Mouse (Mus musculus): ENCODE measurements around the gene Mlec. TPM values are rescaled to one million over a fixed set of nuclear protein-coding genes. Genes with fewer than 3 reads are reported as not detected.
"Not testable (repeated sequence)": the region's sequence is repeated elsewhere in the genome, so short reads cannot be mapped to it uniquely, and the experiment has no call there.

Mlec gene
- total and polyA plus RNA-seq, 3 experiments, result 156 to 167 TPM; not detected in 1

GRCm38 (mm10) chr5:115148872-115149271 lies 9.1 kb downstream of the Mlec start:
- H3K27ac ChIP-seq (ENCODE audit: control insufficient read depth, low read depth, low read length); H3K4me1 ChIP-seq (ENCODE audit: control insufficient read depth in 1 of 2, insufficient read depth in 2 of 2, low read length in 2 of 2); H3K9ac ChIP-seq (ENCODE audit: control insufficient read depth, low read depth, low read length, poor library complexity, severe bottlenecking); H3K4me3 ChIP-seq (ENCODE audit: control insufficient read depth in 1 of 2, insufficient read depth in 1 of 2, low read depth in 2 of 2, low read length in 2 of 2); H3K9me3 ChIP-seq (replicated peaks; ENCODE audit: insufficient read depth, low read length); H3K27me3 ChIP-seq (ENCODE audit: control insufficient read depth in 1 of 2, insufficient read depth in 2 of 2, low read length in 2 of 2); DNase-seq (ENCODE audit: low read depth, low spot score): not testable (repeated sequence)
- Histone ChIP-seq H3K36me3 (ENCODE audit: control insufficient read depth in 1 of 2, insufficient read depth in 2 of 2, low read length in 2 of 2) (peaks cover 7 to 26% of the 10 kb centered on the region in 2 experiments), H3K79me2 (ENCODE audit: control insufficient read depth, insufficient read depth, low read length, poor library complexity) (peaks cover 21% of the 10 kb centered on the region)
- TF ChIP-seq ZNF384 (IDR thresholded peaks at IDR 0.05; ENCODE audit: low read depth, low read length), result peak; percentile 78
- TF ChIP-seq POLR2A (IDR thresholded peaks at IDR 0.05; ENCODE audit: control insufficient read depth in 1 of 2, insufficient read depth in 1 of 2, low read depth in 1 of 2, low read length in 2 of 2, poor library complexity in 1 of 2), result 0 out of 4 replicates have a peak, but pooled peaks of 1 of the 2 experiments have one; percentile 9

- H3K79me2 ChIP-seq (ENCODE audit: control insufficient read depth, insufficient read depth, low read length, poor library complexity), result peaks cover 16% of the 10 kb centered on the region
- DNase-seq (ENCODE audit: low read depth, low spot score), result no peak
- no peaks in the 10 kb centered on the region for H3K9me3 ChIP-seq (replicated peaks; ENCODE audit: insufficient read depth, low read length)
- no peaks in the 10 kb centered on the region for H3K27me3 ChIP-seq (ENCODE audit: control insufficient read depth in 1 of 2, insufficient read depth in 2 of 2, low read length in 2 of 2)
- peaks cover 7 to 26% of the 10 kb centered on the region in 2 experiments for H3K36me3 ChIP-seq (ENCODE audit: control insufficient read depth in 1 of 2, insufficient read depth in 2 of 2, low read length in 2 of 2)
- H3K4me3 ChIP-seq (ENCODE audit: control insufficient read depth in 1 of 2, insufficient read depth in 1 of 2, low read depth in 2 of 2, low read length in 2 of 2), result no peak overlapping the region
- H3K4me1 ChIP-seq (ENCODE audit: control insufficient read depth in 1 of 2, insufficient read depth in 2 of 2, low read length in 2 of 2), result 0 out of 4 replicates have a peak, but pooled peaks cover 0 to 2% of the 10 kb centered on the region in 2 experiments
- TF ChIP-seq POLR2A (IDR thresholded peaks at IDR 0.05; ENCODE audit: control insufficient read depth in 1 of 2, insufficient read depth in 1 of 2, low read depth in 1 of 2, low read length in 2 of 2, poor library complexity in 1 of 2) (peak in 1 of 2 experiments; percentile 8; a peak in 1 of 4 replicates), HCFC1 (IDR thresholded peaks at IDR 0.05; ENCODE audit: low read depth, low read length) (no peak)
- no peak overlapping the region for H3K9ac ChIP-seq (ENCODE audit: control insufficient read depth, low read depth, low read length, poor library complexity, severe bottlenecking)
- no peak overlapping the region for H3K27ac ChIP-seq (ENCODE audit: control insufficient read depth, low read depth, low read length)
Observed at GRCm38 (mm10) chr5:115148378-115148777, 9.6 kb downstream of the Mlec start.

- no peaks in the 10 kb centered on the region for H3K9me3 ChIP-seq (replicated peaks; ENCODE audit: insufficient read depth, low read length)
- H3K9ac ChIP-seq (ENCODE audit: control insufficient read depth, low read depth, low read length, poor library complexity, severe bottlenecking), result no peak overlapping the region
- DNase-seq (ENCODE audit: low read depth, low spot score), result no peak
- H3K27ac ChIP-seq (ENCODE audit: control insufficient read depth, low read depth, low read length), result no peak overlapping the region
- no peak overlapping the region for H3K4me3 ChIP-seq (ENCODE audit: control insufficient read depth in 1 of 2, insufficient read depth in 1 of 2, low read depth in 2 of 2, low read length in 2 of 2)
- H3K36me3 ChIP-seq (ENCODE audit: control insufficient read depth in 1 of 2, insufficient read depth in 2 of 2, low read length in 2 of 2), result peaks cover 0 to 24% of the 10 kb centered on the region in 2 experiments; a peak in 2 of 4 replicates
- H3K4me1 ChIP-seq (ENCODE audit: control insufficient read depth in 1 of 2, insufficient read depth in 2 of 2, low read length in 2 of 2), result no peaks in the 10 kb centered on the region
- H3K27me3 ChIP-seq (ENCODE audit: control insufficient read depth in 1 of 2, insufficient read depth in 2 of 2, low read length in 2 of 2), result no peaks in the 10 kb centered on the region
- TF ChIP-seq POLR2AphosphoS2 (IDR thresholded peaks at IDR 0.05; ENCODE audit: low read length), result no peak
- TF ChIP-seq NRF1 (IDR thresholded peaks at IDR 0.05; ENCODE audit: insufficient read depth, low read depth, low read length, poor library complexity, severe bottlenecking), result no peak
- no peak for TF ChIP-seq ZC3H11A (IDR thresholded peaks at IDR 0.05; ENCODE audit: low read depth, low read length)
- TF ChIP-seq TBP (IDR thresholded peaks at IDR 0.05; ENCODE audit: low read depth, low read length), result no peak
- no peak for TF ChIP-seq KAT2A (conservative IDR thresholded peaks at IDR 0.05; ENCODE audit: low read depth, low read length)
- no peak for TF ChIP-seq ETS1 (IDR thresholded peaks at IDR 0.05; ENCODE audit: low read depth, low read length)
- no peak for TF ChIP-seq POLR2A (IDR thresholded peaks at IDR 0.05; ENCODE audit: control insufficient read depth in 1 of 2, insufficient read depth in 1 of 2, low read depth in 1 of 2, low read length in 2 of 2, poor library complexity in 1 of 2)
- peaks cover 6% of the 10 kb centered on the region for H3K79me2 ChIP-seq (ENCODE audit: control insufficient read depth, insufficient read depth, low read length, poor library complexity)
Observed at GRCm38 (mm10) chr5:115147388-115147787, 10.6 kb downstream of the Mlec start.
